Mouse (Mus musculus): ENCODE data around the gene Defb11. TPM values are rescaled to one million over a fixed set of nuclear protein-coding genes. Genes with fewer than 3 reads are reported as not detected.
"Not testable (repeated sequence)": the region's sequence is repeated elsewhere in the genome, so short reads cannot be mapped to it uniquely, and the experiment has no call there.

The Defb11 gene
- polyA plus RNA-seq (2014; fragmentation: Nextera tagmentation; extraction: Ambion mirVana): 31.1 and 57.9 TPM in 2 replicates

DNA sequence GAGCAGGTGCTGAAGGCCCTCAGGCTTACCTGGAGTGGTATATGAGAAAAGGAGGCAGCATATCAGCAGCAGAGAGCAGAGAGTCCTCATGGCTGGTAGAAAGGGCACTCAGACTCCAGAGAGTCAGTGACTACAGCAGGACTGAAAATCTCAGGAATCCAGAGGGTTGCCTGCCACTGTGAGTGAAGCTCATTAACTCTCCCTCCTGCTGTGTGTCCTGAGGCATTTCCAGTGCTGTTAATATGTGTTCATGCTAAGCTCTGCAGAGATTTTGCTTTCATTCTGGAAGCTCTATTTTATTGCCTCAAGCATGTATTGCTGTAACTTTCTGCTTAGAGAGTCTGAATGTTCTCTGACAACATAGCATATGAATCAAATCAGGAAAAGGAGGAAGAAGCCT, at the start of gene Defb11:
Gene Defb11 (minus strand): TSS at position 123 of the 400 bp plus-strand sequence.
- H3K4me2 ChIP-seq (replicated peaks); H3K4me1 ChIP-seq (replicated peaks; ENCODE audit: control insufficient read depth, insufficient read depth, low read length); H3K9me3 ChIP-seq (ENCODE audit: control insufficient read depth, low read length); H3K9ac ChIP-seq; DNase-seq (ENCODE audit: low spot score); H3K27me3 ChIP-seq (ENCODE audit: control insufficient read depth, insufficient read depth, low read length); H3K4me3 ChIP-seq (replicated peaks; ENCODE audit: low read length); H3K36me3 ChIP-seq (replicated peaks; ENCODE audit: control insufficient read depth, insufficient read depth); H3K27ac ChIP-seq: not testable (repeated sequence)
- peak; percentile 24; the same call in 1 of the 2 replicates for ATAC-seq (ENCODE audit: low FRiP score)

DNA sequence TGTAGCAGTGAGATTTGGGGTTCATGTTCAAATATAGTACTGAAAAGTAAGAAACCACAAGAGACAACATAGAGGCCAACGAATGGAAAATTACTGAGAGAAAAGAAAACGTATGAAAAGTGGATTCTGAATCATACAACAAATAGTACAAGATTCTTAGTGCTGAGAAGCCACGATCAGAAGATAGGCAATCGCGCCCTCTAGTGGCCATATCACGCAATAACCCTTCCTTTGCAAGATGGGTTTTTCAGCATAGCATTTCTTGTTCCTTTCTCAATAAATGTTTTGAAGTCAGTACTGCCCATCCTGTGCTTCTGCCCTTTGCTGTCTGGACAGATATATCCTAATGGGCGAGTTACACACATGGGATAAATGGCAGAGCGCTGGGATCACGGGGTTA, 49.1 kb upstream of the Defb11 start:
- DNase-seq (ENCODE audit: low spot score) (peak; percentile 78), ATAC-seq (ENCODE audit: low FRiP score) (no peak)
- H3K36me3 ChIP-seq (replicated peaks; ENCODE audit: control insufficient read depth, insufficient read depth): no peaks in the 10 kb centered on the region
- no peak overlapping the region for H3K4me3 ChIP-seq (replicated peaks; ENCODE audit: low read length)
- H3K27me3 ChIP-seq (ENCODE audit: control insufficient read depth, insufficient read depth, low read length): no peaks in the 10 kb centered on the region
- no peak overlapping the region for H3K9ac ChIP-seq
- H3K4me2 ChIP-seq (replicated peaks): no peak overlapping the region
- no peaks in the 10 kb centered on the region for H3K9me3 ChIP-seq (ENCODE audit: control insufficient read depth, low read length)
- no peak overlapping the region for H3K27ac ChIP-seq
- H3K4me1 ChIP-seq (replicated peaks; ENCODE audit: control insufficient read depth, insufficient read depth, low read length): no peaks in the 10 kb centered on the region
- WGBS: 5% methylated on average over 9 of the region's 9 CpGs

- 51% methylated on average over 9 of the region's 9 CpGs for WGBS
- ATAC-seq (ENCODE audit: low FRiP score): peak; percentile 40; the same call in 1 of the 2 replicates
- Histone ChIP-seq H3K9ac (no peak overlapping the region), H3K27me3 (ENCODE audit: control insufficient read depth, insufficient read depth, low read length) (no peaks in the 10 kb centered on the region), H3K27ac (no peak overlapping the region), H3K4me2 (replicated peaks) (no peak overlapping the region), H3K36me3 (replicated peaks; ENCODE audit: control insufficient read depth, insufficient read depth) (no peaks in the 10 kb centered on the region), H3K4me3 (replicated peaks; ENCODE audit: low read length) (no peak overlapping the region), H3K4me1 (replicated peaks; ENCODE audit: control insufficient read depth, insufficient read depth, low read length) (no peaks in the 10 kb centered on the region), H3K9me3 (ENCODE audit: control insufficient read depth, low read length) (no peaks in the 10 kb centered on the region)
- no peak for DNase-seq (ENCODE audit: low spot score)
Measured at GRCm38 (mm10) chr8:21947311-21948017, 41.3 kb upstream of the Defb11 start.

DNA sequence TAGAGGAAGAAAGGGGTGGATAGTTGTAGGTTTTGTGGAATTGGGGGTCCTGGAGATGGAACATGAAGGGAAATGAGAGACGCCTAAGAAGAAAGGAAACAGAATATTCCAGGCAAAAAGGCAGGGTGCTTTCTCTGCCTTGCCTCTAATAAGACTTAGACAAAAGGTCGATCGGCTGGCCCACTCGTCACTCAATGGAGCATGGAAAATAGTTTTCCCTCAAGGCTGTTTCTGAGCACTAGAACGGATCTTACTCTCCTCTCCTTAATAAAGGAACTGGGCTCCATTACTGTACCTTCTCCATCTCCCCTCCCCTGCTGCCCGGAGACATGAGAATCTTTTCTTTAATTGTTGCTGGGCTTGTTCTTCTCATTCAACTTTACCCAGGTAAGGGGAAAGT, 40.2 kb upstream of the Defb11 start, which contains the start of gene Defb13:
Gene Defb13 (plus strand): TSS at position 301 of the 400 bp plus-strand sequence.
- DNase-seq (ENCODE audit: low spot score) (no peak), ATAC-seq (ENCODE audit: low FRiP score) (no peak)
- Histone ChIP-seq H3K9ac (no peak within 1 kb of the TSS), H3K4me3 (replicated peaks; ENCODE audit: low read length) (no peak within 1 kb of the TSS), H3K4me1 (replicated peaks; ENCODE audit: control insufficient read depth, insufficient read depth, low read length) (no peaks in the 10 kb centered on the region), H3K27me3 (ENCODE audit: control insufficient read depth, insufficient read depth, low read length) (no peaks in the 10 kb centered on the region), H3K36me3 (replicated peaks; ENCODE audit: control insufficient read depth, insufficient read depth) (no peaks in the 10 kb centered on the region), H3K4me2 (replicated peaks) (no peak within 1 kb of the TSS), H3K27ac (no peak within 1 kb of the TSS), H3K9me3 (ENCODE audit: control insufficient read depth, low read length) (no peaks in the 10 kb centered on the region)
- 81% methylated on average over 6 of the region's 6 CpGs for WGBS

- H3K27ac ChIP-seq; H3K27me3 ChIP-seq (ENCODE audit: control insufficient read depth, insufficient read depth, low read length); ATAC-seq (ENCODE audit: low FRiP score); H3K9ac ChIP-seq; H3K4me2 ChIP-seq (replicated peaks); DNase-seq (ENCODE audit: low spot score); H3K36me3 ChIP-seq (replicated peaks; ENCODE audit: control insufficient read depth, insufficient read depth); H3K9me3 ChIP-seq (ENCODE audit: control insufficient read depth, low read length); H3K4me1 ChIP-seq (replicated peaks; ENCODE audit: control insufficient read depth, insufficient read depth, low read length); H3K4me3 ChIP-seq (replicated peaks; ENCODE audit: low read length): not testable (repeated sequence)
- 91% methylated on average over 4 of the region's 4 CpGs for WGBS
Measured at GRCm38 (mm10) chr8:21938052-21938451, 31.8 kb upstream of the Defb11 start, which contains the start of gene Defb35. Gene Defb35, plus strand, starts transcription at chr8:21938352.

- no peaks in the 10 kb centered on the region for H3K9me3 ChIP-seq (ENCODE audit: control insufficient read depth, low read length)
- no peaks in the 10 kb centered on the region for H3K36me3 ChIP-seq (replicated peaks; ENCODE audit: control insufficient read depth, insufficient read depth)
- H3K9ac ChIP-seq: no peak within 1 kb of the TSS
- H3K27me3 ChIP-seq (ENCODE audit: control insufficient read depth, insufficient read depth, low read length): no peaks in the 10 kb centered on the region
- H3K4me3 ChIP-seq (replicated peaks; ENCODE audit: low read length): no peak within 1 kb of the TSS
- ATAC-seq (ENCODE audit: low FRiP score) (no peak), DNase-seq (ENCODE audit: low spot score) (no peak)
- H3K4me1 ChIP-seq (replicated peaks; ENCODE audit: control insufficient read depth, insufficient read depth, low read length): no peaks in the 10 kb centered on the region
- H3K4me2 ChIP-seq (replicated peaks): no peak within 1 kb of the TSS
- 92% methylated on average over 6 of the region's 6 CpGs for WGBS
- no peak within 1 kb of the TSS for H3K27ac ChIP-seq
Measured at GRCm38 (mm10) chr8:21932610-21933009, 26.4 kb upstream of the Defb11 start, which contains the start of gene Defb15. Gene Defb15, minus strand, starts transcription at chr8:21932710.

- H3K27ac ChIP-seq; ATAC-seq (ENCODE audit: low FRiP score); H3K4me2 ChIP-seq (replicated peaks); H3K9me3 ChIP-seq (ENCODE audit: control insufficient read depth, low read length); DNase-seq (ENCODE audit: low spot score); H3K4me3 ChIP-seq (replicated peaks; ENCODE audit: low read length); H3K27me3 ChIP-seq (ENCODE audit: control insufficient read depth, insufficient read depth, low read length); H3K36me3 ChIP-seq (replicated peaks; ENCODE audit: control insufficient read depth, insufficient read depth); H3K9ac ChIP-seq; H3K4me1 ChIP-seq (replicated peaks; ENCODE audit: control insufficient read depth, insufficient read depth, low read length): not testable (repeated sequence)
- WGBS: 72% methylated on average over 3 of the region's 3 CpGs
Measured at GRCm38 (mm10) chr8:21930754-21931153, 24.5 kb upstream of the Defb11 start.

- Histone ChIP-seq H3K4me3 (replicated peaks; ENCODE audit: low read length) (no peak overlapping the region), H3K27ac (no peak overlapping the region), H3K27me3 (ENCODE audit: control insufficient read depth, insufficient read depth, low read length) (no peaks in the 10 kb centered on the region), H3K4me1 (replicated peaks; ENCODE audit: control insufficient read depth, insufficient read depth, low read length) (no peaks in the 10 kb centered on the region), H3K36me3 (replicated peaks; ENCODE audit: control insufficient read depth, insufficient read depth) (no peaks in the 10 kb centered on the region), H3K4me2 (replicated peaks) (no peak overlapping the region), H3K9me3 (ENCODE audit: control insufficient read depth, low read length) (no peaks in the 10 kb centered on the region), H3K9ac (no peak overlapping the region)
- 92% methylated on average over 3 of the region's 3 CpGs for WGBS
- DNase-seq (ENCODE audit: low spot score) (no peak), ATAC-seq (ENCODE audit: low FRiP score) (no peak)
Measured at GRCm38 (mm10) chr8:21915625-21916024, 9.4 kb upstream of the Defb11 start.

GRCm38 (mm10) chr8:21912554-21912953, 6.3 kb upstream of the Defb11 start:
- Histone ChIP-seq H3K4me2 (replicated peaks) (no peak overlapping the region), H3K27me3 (ENCODE audit: control insufficient read depth, insufficient read depth, low read length) (no peaks in the 10 kb centered on the region), H3K9me3 (ENCODE audit: control insufficient read depth, low read length) (no peaks in the 10 kb centered on the region), H3K9ac (no peak overlapping the region), H3K36me3 (replicated peaks; ENCODE audit: control insufficient read depth, insufficient read depth) (no peaks in the 10 kb centered on the region), H3K4me1 (replicated peaks; ENCODE audit: control insufficient read depth, insufficient read depth, low read length) (no peaks in the 10 kb centered on the region), H3K4me3 (replicated peaks; ENCODE audit: low read length) (no peak overlapping the region), H3K27ac (no peak overlapping the region)
- DNase-seq (ENCODE audit: low spot score) (no peak), ATAC-seq (ENCODE audit: low FRiP score) (no peak)
- 31% methylated on average over 2 of the region's 2 CpGs for WGBS

All from hindbrain, embryonic 14.5 days (tissue).